Mouse (Mus musculus) neural tube, embryonic 15.5 days (tissue): ENCODE measurements around the gene Auts2. TPM values are rescaled to one million over a fixed set of nuclear protein-coding genes. Genes with fewer than 3 reads are reported as not detected.

Experiments used
- ATAC-seq: fragments of 200-750 bp; cut with Nextera tagmentation; 2 replicates; pipeline ENCODE4 v1.8.0; 2017; ENCODE audit warnings: mild to moderate bottlenecking, moderate TSS enrichment, moderate library complexity; ENCODE audit not compliant: low FRiP score
- H3K27ac ChIP-seq: fragments of 300-500 bp; sonication (generic); replicated peaks from 2 replicates; pipeline ENCODE4 v1.5.1; 2015; ENCODE audit warnings: mild to moderate bottlenecking, inconsistent platforms
- H3K27me3 ChIP-seq: fragments of 300-500 bp; sonication (generic); replicated peaks from 2 replicates; pipeline ENCODE4 v1.6.1; 2015; ENCODE audit warnings: inconsistent platforms
- H3K36me3 ChIP-seq: fragments of 300-500 bp; sonication (generic); 2 replicates; pipeline ENCODE4 v1.6.1; 2015; ENCODE audit warnings: inconsistent platforms
- H3K4me1 ChIP-seq: fragments of 300-500 bp; sonication (generic); 2 replicates; pipeline ENCODE4 v1.6.1; 2015; ENCODE audit warnings: inconsistent platforms
- H3K4me2 ChIP-seq: fragments of 300-500 bp; sonication (generic); 2 replicates; pipeline ENCODE4 v1.6.1; 2015; ENCODE audit warnings: inconsistent platforms, mild to moderate bottlenecking, moderate library complexity
- H3K4me3 ChIP-seq: fragments of 300-500 bp; sonication (generic); replicated peaks from 2 replicates; pipeline ENCODE4 v1.5.1; 2015; ENCODE audit warnings: mild to moderate bottlenecking, inconsistent platforms
- H3K9ac ChIP-seq: fragments of 300-500 bp; sonication (generic); replicated peaks from 2 replicates; pipeline ENCODE4 v1.6.1; 2015; ENCODE audit warnings: mild to moderate bottlenecking, inconsistent platforms
- H3K9me3 ChIP-seq: fragments of 300-500 bp; sonication (generic); replicated peaks from 2 replicates; pipeline ENCODE4 v1.6.1; 2016; ENCODE audit warnings: inconsistent platforms
- WGBS: fragments of 180-500 bp; shearing (Covaris S2); methylation state at CpG from one replicate; pipeline ENCODE4 v1.1.7; 2015; ENCODE audit warnings: mixed read lengths; 5-methylcytosine and 5-hydroxymethylcytosine counted together
- polyA plus RNA-seq: library from polyadenylated mRNA; unstranded; fragments of >200 nt; fragmentation: Nextera tagmentation; extraction: Ambion mirVana; gene quantifications from 2 replicates; pipeline ENCODE4 v1.2.1, GENCODE M21; 2015

The Auts2 gene
- polyA plus RNA-seq, 1 experiment from 2014 or later, result 52.5 TPM

DNA sequence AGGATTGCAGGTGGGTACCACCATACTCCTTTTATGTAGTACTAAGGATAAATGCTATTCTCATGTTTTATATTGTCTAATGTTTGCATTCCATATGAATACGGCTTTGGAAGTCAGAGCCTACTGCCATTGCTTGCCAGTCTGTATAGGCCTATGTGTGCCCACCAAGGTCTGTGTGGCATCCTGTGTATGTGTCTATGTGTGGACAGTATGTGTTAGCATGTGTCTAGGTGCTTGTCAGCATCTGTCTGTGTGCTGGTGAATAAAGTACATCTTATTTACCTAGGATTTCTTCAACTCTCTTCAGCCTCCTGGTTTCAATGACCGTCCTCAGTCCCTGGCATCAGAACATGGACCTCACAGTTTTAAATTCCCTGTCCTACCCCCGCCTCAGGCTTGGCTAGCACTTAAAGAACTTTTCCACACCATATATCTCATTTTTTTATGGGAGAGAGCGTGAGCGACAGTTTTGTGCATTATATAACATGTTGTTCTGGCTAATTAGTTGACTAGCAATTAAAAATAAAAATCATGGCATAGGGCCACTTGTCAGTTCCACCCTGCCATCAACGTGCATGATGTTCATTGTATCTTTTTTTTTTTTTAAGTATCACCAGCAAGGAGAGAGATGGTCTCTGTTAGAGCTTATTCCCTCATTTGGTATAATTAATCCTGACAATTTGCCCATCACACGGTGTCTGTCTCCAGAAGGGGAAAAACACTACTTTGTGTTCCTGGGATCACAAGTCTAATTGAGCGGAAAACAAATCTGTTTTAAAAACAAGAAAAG, 587.7 kb downstream of the Auts2 start:
- Histone ChIP-seq H3K4me2 (no peak overlapping the region), H3K9me3 (no peaks in the 10 kb centered on the region), H3K27ac (no peak overlapping the region), H3K4me1 (no peaks in the 10 kb centered on the region), H3K36me3 (no peaks in the 10 kb centered on the region), H3K27me3 (no peaks in the 10 kb centered on the region), H3K4me3 (no peak overlapping the region), H3K9ac (no peak overlapping the region)
- 67% methylated on average over 8 of the region's 8 CpGs for WGBS
- ATAC-seq, result no peak

DNA sequence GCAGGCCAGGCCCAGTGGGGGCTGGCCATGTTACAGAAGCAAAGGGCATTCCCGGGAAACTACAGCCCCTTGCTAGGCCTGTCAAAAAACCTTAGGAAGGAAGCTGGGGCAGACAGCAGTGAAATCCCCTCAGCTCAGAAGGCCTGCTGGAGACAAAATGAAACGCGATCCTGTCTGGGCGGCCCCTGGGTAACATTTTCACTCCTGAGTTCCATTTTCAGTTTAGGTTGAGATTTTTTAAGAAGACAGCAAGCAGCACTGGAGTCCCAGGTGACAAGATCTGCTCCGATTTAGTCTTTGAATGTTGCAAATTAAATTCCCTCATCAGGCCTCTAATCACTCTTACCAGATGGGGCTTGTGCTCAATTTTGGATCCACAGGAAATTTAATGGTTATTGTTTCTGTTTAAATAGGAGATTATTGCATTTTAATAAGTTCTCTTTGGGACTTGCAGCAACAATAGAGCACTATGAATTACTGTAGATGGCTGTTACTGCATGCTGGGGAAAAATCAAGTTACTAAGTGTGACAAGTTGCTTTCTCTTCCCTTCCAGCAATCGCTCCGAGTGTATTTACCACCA, 594.5 kb downstream of the Auts2 start:
- Histone ChIP-seq H3K4me1 (peaks cover 20% of the 10 kb centered on the region), H3K9me3 (no peaks in the 10 kb centered on the region), H3K9ac (no peak overlapping the region), H3K4me3 (no peak overlapping the region), H3K27me3 (no peaks in the 10 kb centered on the region), H3K4me2 (no peak overlapping the region), H3K36me3 (no peaks in the 10 kb centered on the region), H3K27ac (peak overlapping the region; percentile 65)
- peak; percentile 88 for ATAC-seq
- WGBS, result 20% methylated on average over 7 of the region's 7 CpGs

DNA sequence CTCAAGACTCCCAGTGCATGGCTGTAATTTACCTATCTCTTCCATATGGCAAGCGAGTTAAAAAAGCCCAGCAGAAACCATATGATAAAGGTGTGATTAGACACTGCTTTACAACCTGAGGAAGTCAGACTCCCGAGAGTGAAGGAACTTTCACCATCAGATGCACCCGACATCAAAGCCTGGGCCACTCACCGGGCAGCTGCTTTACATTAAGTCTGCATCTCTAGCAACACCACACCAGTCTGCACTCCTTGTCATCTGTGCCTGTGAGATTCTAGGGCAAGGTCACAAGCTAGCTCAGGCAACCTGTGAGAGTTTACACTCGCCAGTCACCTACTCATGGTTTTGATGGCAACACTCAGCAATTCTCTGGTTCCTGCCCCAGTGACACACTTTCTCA, 596.3 kb downstream of the Auts2 start:
- Histone ChIP-seq H3K27ac (no peak overlapping the region), H3K36me3 (no peaks in the 10 kb centered on the region), H3K9ac (no peak overlapping the region), H3K4me1 (peaks cover 20% of the 10 kb centered on the region), H3K4me3 (no peak overlapping the region), H3K4me2 (no peak overlapping the region), H3K27me3 (no peaks in the 10 kb centered on the region), H3K9me3 (no peaks in the 10 kb centered on the region)
- 82% methylated on average over 5 of the region's 5 CpGs for WGBS
- no peak for ATAC-seq

DNA sequence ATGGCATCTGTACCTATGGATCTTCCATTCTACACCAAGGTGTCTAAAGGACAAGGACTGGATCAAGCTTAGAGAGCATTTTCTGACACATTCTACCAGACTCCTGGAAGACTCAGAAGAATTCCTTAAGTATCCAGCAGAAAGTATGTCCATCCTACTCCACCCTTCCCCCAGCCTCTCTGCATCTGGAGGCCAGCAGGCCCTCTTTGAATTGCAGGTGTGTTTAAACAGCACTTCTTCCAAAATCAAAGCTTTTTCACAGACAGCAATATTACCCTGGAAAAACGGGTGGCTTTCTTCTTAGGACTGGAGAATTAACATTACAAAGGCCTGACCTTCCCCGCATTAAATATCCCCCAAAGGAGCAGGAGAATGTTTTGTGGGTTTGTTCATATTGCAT, 598.4 kb downstream of the Auts2 start:
- 21% methylated on average over 2 of the region's 2 CpGs for WGBS
- Histone ChIP-seq H3K9me3 (no peaks in the 10 kb centered on the region), H3K27ac (no peak overlapping the region), H3K36me3 (no peaks in the 10 kb centered on the region), H3K4me2 (no peak overlapping the region), H3K9ac (no peak overlapping the region), H3K4me1 (peaks cover 18% of the 10 kb centered on the region), H3K27me3 (no peaks in the 10 kb centered on the region), H3K4me3 (no peak overlapping the region)
- no peak for ATAC-seq

DNA sequence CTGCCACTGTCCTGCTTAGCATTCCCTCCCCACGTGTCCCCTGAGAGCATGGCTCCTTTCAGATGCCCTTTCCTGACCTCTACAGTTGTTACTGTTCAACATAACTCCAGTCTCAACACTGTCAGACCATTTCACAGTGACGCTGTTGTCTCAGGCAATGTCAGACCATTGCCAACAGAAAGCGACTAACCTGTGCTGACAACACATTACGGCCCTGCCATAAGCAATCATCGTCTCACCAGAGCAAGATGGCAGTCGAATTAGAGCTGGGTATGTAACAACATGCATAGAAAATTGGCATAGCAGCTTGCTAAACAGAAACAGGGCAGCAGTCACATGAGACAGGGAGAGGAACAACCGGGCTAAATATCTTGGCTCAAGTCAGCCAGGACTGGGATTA, 614.4 kb downstream of the Auts2 start:
- 81% methylated on average over 7 of the region's 7 CpGs for WGBS

DNA sequence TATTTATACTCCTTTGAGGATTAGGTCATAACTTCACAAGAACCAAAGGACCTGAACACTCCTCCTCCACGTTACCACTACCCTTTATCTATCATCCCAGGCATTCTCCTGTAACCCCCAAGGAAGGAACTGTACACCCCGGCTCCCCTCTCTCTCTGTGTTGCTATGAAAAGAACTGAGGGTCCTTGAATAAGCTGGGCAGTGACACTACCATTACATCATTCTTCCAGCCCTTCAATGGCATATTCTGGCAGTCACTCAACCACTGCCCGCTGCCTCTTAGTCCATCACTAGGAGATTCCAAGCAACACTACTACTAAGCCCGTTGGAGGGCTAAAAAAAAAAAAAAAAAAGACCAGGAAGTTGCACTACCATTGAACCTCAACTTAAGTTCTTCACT, 620.4 kb downstream of the Auts2 start:
- no peak overlapping the region for H3K4me2 ChIP-seq
- no peak overlapping the region for H3K4me3 ChIP-seq
- 88% methylated on average over 4 of the region's 4 CpGs for WGBS
- no peaks in the 10 kb centered on the region for H3K9me3 ChIP-seq
- H3K27me3 ChIP-seq, result no peaks in the 10 kb centered on the region
- no peaks in the 10 kb centered on the region for H3K36me3 ChIP-seq
- peaks cover 41% of the 10 kb centered on the region for H3K4me1 ChIP-seq
- no peak overlapping the region for H3K27ac ChIP-seq
- H3K9ac ChIP-seq, result no peak overlapping the region
- ATAC-seq, result no peak

More for the DNA sequence above, 614.4 kb downstream of the Auts2 start:
- Histone ChIP-seq H3K27ac (no peak overlapping the region), H3K36me3 (no peaks in the 10 kb centered on the region), H3K9ac (no peak overlapping the region), H3K4me2 (no peak overlapping the region), H3K9me3 (no peaks in the 10 kb centered on the region), H3K27me3 (no peaks in the 10 kb centered on the region), H3K4me3 (no peak overlapping the region), H3K4me1 (peaks cover 4% of the 10 kb centered on the region)
- no peak for ATAC-seq

DNA sequence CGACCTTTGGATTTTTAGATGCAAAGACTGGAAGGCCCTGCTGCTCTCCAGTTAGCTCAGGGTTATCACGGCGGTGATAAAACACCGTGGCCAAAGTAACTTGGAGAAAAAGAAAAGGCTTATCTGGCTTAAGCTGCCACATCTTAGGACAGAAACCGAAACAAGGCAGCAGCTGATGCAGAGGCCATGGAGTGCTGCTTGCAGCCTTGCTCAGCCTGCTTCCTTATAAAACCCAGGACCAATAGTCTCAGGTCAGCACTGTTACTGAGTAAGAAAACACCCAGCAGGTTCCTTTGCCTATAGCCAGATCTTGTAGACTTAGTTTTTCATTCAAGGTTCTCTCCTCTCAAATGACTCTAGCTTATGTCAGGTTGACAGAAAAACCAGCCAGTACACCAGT, 621.0 kb downstream of the Auts2 start:
- WGBS, result 82% methylated on average over 5 of the region's 5 CpGs
- H3K4me1 ChIP-seq, result peaks cover 47% of the 10 kb centered on the region
- H3K9me3 ChIP-seq, result no peaks in the 10 kb centered on the region
- no peaks in the 10 kb centered on the region for H3K27me3 ChIP-seq
- no peak overlapping the region for H3K9ac ChIP-seq
- ATAC-seq, result no peak
- H3K27ac ChIP-seq, result no peak overlapping the region
- no peak overlapping the region for H3K4me2 ChIP-seq
- H3K4me3 ChIP-seq, result no peak overlapping the region
- no peaks in the 10 kb centered on the region for H3K36me3 ChIP-seq

DNA sequence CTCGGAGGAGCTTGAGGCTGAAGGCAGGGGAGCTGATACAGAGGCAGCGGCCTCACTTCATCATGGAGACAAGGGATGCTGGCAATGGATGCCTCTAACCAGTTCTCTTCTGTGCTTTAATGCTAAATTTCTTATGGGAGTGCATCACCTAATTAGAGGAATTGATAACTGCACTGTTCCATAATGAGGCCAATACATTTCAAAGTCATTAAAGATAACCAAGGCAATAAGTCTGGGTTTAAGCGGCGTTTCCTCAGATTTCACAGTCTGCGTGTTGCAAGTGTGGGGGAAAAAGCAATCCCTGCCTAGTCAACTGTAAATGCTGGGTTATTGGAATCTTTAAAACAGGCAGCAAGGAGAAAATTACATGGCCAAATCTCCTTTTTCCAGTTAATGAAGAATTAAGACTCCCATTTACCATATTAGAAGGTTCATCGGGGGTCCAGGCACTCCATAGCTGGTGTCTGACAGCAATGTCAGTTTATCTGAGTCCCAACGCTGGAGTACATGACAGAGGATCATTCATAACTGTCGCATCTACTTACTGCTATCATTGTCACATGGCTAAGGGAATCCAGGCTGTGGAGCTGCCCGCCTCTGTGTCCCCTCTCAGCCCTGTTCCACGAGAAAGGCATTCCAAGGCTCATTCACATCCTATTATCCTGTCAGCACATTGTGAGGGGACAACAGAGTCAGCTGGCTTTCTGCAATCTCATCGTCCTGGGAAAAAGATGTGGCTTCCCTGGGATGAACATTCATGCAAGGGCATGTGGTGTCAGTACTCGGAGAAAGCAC, 623.0 kb downstream of the Auts2 start:
- Histone ChIP-seq H3K4me3 (no peak overlapping the region), H3K9me3 (no peaks in the 10 kb centered on the region), H3K9ac (no peak overlapping the region), H3K27me3 (no peaks in the 10 kb centered on the region), H3K27ac (peak overlapping the region; percentile 39), H3K4me2 (no peak overlapping the region), H3K4me1 (peaks cover 52% of the 10 kb centered on the region), H3K36me3 (no peaks in the 10 kb centered on the region)
- WGBS, result 34% methylated on average over 12 of the region's 12 CpGs
- no peak for ATAC-seq

DNA sequence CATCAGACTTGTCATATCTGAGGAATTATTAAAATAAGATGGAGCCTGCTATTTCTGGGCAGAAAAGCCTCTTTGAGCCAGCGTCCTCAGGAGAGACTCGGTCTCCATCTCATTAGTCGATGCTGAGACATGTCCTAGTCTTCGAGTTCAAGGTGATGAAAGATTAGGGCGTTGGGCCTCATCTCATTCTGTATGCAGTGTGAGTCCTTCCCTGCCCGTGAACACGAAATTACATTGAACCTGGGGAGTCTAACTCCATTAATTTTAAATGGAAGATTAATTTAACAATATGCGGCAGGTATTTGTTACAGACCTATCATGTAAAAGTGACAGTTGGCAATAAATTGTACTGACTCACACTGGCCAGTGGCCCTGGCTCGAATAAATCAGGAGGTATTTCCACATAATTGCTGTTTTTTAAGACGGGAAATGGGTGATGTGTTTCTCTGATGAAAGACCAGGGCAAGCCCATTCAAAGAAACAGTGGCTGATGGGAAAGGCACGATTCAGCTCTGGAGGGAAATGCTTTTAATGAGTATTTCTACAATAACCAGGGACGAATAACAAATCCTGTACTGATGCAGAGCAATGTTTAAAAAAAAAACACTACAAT, 626.2 kb downstream of the Auts2 start:
- Histone ChIP-seq H3K4me3 (no peak overlapping the region), H3K4me1 (peaks cover 48% of the 10 kb centered on the region), H3K27me3 (no peaks in the 10 kb centered on the region), H3K4me2 (no peak overlapping the region), H3K9me3 (no peaks in the 10 kb centered on the region), H3K9ac (no peak overlapping the region), H3K36me3 (no peaks in the 10 kb centered on the region), H3K27ac (no peak overlapping the region)
- no peak for ATAC-seq
- WGBS, result 28% methylated on average over 12 of the region's 12 CpGs

DNA sequence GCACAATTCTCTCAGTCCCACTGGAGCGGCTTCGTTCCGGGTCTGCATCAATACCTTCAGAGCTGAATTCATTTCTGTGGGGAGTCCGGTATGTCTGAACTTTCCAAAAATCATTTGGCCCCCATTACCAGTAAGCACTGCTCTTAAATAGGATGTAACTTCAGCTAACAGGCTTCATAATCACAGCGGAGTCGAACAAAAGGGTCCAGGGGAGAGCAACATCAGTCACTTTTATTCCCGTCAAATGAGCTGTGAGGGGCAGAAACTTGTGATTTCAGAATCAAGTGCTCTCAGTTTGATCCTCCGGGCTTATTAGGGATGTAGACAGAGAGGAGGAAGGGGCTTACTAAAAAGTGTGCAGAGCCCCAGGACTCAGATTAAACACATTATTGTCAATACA, 629.6 kb downstream of the Auts2 start:
- Histone ChIP-seq H3K9me3 (no peaks in the 10 kb centered on the region), H3K36me3 (no peaks in the 10 kb centered on the region), H3K27me3 (no peaks in the 10 kb centered on the region; the same call in 1 of the 2 replicates), H3K4me1 (peaks cover 27% of the 10 kb centered on the region), H3K9ac (no peak overlapping the region), H3K4me3 (no peak overlapping the region), H3K4me2 (no peak overlapping the region), H3K27ac (no peak overlapping the region)
- no peak for ATAC-seq
- WGBS, result 31% methylated on average over 8 of the region's 8 CpGs

DNA sequence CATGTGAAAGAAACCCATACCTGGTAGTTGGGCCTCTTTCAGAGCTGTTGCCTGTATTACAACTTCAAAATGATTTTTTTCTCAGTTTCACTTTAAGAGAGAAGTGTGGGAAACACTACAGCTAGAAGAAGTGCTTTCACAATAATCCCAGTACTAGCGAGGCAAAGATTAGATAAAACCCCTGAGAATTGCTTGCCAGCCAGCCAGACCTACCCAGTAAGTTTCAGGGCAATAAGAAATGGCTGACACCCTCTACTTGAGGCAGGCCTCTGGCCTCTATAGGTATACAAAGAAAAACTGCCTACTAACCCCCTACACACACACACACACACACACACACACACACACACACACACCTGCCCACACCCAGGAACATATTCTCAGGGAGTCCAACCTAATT, 630.2 kb downstream of the Auts2 start:
- ATAC-seq, result no peak
- no peak overlapping the region for H3K27ac ChIP-seq
- no peaks in the 10 kb centered on the region for H3K36me3 ChIP-seq
- H3K27me3 ChIP-seq, result no peaks in the 10 kb centered on the region; the same call in 1 of the 2 replicates
- H3K9me3 ChIP-seq, result no peaks in the 10 kb centered on the region
- H3K4me2 ChIP-seq, result no peak overlapping the region
- no peak overlapping the region for H3K9ac ChIP-seq
- 32% methylated on average over 1 of the region's 1 CpGs for WGBS
- H3K4me1 ChIP-seq, result peaks cover 22% of the 10 kb centered on the region
- no peak overlapping the region for H3K4me3 ChIP-seq
